Mouse (Mus musculus) thymus, postnatal 4 days (tissue): ENCODE results near the gene Unc80.

ENCODE experiments used
- DNase-seq: peaks from one replicate; pipeline ENCODE4 v3.0.0; 2021

The Unc80 gene

GRCm38 (mm10) chr1:66467821-66468703 lies at the start of gene Unc80:
Gene Unc80, plus strand, starts transcription at chr1:66468367.
- DNase-seq = peak; percentile 53

GRCm38 (mm10) chr1:66426073-66426472 lies 42.1 kb upstream of the Unc80 start:
- DNase-seq = no peak

- DNase-seq = no peak
Observed at GRCm38 (mm10) chr1:66430962-66431361, 37.2 kb upstream of the Unc80 start.

GRCm38 (mm10) chr1:66431472-66431871 lies 36.7 kb upstream of the Unc80 start:
- DNase-seq = no peak

- no peak for DNase-seq
Observed at GRCm38 (mm10) chr1:66438069-66438468, 30.1 kb upstream of the Unc80 start.

- no peak for DNase-seq
Observed at GRCm38 (mm10) chr1:66442922-66443321, 25.2 kb upstream of the Unc80 start.

- no peak for DNase-seq
Observed at GRCm38 (mm10) chr1:66449471-66449870, 18.7 kb upstream of the Unc80 start.

- DNase-seq = no peak
Observed at GRCm38 (mm10) chr1:66456580-66456979, 11.6 kb upstream of the Unc80 start.

GRCm38 (mm10) chr1:66457747-66458146 lies 10.4 kb upstream of the Unc80 start:
- no peak for DNase-seq

GRCm38 (mm10) chr1:66459394-66459793 lies 8.8 kb upstream of the Unc80 start:
- no peak for DNase-seq

- DNase-seq = no peak
Observed at GRCm38 (mm10) chr1:66460850-66461249, 7.3 kb upstream of the Unc80 start.

- no peak for DNase-seq
Observed at GRCm38 (mm10) chr1:66468704-66469020, 495 bp downstream of the Unc80 start.

- no peak for DNase-seq
Observed at GRCm38 (mm10) chr1:66482751-66483150, 14.6 kb downstream of the Unc80 start.

- no peak for DNase-seq
Observed at GRCm38 (mm10) chr1:66493064-66493463, 24.9 kb downstream of the Unc80 start.

- no peak for DNase-seq
Observed at GRCm38 (mm10) chr1:66495310-66496012, 27.3 kb downstream of the Unc80 start.

GRCm38 (mm10) chr1:66550812-66551211 lies 82.6 kb downstream of the Unc80 start:
- DNase-seq = no peak

- DNase-seq = peak; percentile 9
Observed at GRCm38 (mm10) chr1:66552396-66552966, 84.3 kb downstream of the Unc80 start.

GRCm38 (mm10) chr1:66561636-66562270 lies 93.6 kb downstream of the Unc80 start:
- DNase-seq = no peak

GRCm38 (mm10) chr1:66562332-66562731 lies 94.2 kb downstream of the Unc80 start:
- no peak for DNase-seq

GRCm38 (mm10) chr1:66569736-66570135 lies 101.6 kb downstream of the Unc80 start:
- no peak for DNase-seq

GRCm38 (mm10) chr1:66597163-66597788 lies 129.1 kb downstream of the Unc80 start:
- DNase-seq = no peak

GRCm38 (mm10) chr1:66608304-66608703 lies 140.1 kb downstream of the Unc80 start:
- no peak for DNase-seq

GRCm38 (mm10) chr1:66617188-66617587 lies 149.0 kb downstream of the Unc80 start:
- no peak for DNase-seq
